Mouse (Mus musculus) cerebellum, postnatal 36 days (tissue): ENCODE measurements around the gene Kremen2.

Experiments used
- DNase-seq, 2 experiments: peaks; one replicate each; pipeline ENCODE4 v3.0.0; 2021 to 2022; ENCODE audit warnings: mixed read lengths in 2 of 2

Kremen2 gene

DNA sequence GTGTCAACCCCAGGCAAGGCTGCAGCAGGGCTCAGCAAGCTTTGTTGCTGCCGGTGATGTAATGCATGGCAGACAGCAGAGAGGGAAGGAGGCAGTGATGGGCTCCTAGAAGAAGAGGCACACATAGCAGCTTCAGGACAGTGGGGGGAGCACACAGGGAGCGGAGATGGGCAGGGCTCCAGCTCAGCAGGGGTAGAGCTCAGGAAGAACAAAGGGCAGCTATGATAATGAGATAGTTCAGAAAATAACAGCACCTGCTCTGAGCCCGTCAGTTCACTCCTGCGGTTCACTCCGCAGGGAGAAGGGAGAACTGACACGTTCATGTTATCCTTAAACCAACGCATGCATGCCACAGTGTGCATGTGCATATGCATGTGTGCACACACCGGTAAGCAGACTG, 13.2 kb upstream of the Kremen2 start:
- DNase-seq: peak; percentile 45 to 53

DNA sequence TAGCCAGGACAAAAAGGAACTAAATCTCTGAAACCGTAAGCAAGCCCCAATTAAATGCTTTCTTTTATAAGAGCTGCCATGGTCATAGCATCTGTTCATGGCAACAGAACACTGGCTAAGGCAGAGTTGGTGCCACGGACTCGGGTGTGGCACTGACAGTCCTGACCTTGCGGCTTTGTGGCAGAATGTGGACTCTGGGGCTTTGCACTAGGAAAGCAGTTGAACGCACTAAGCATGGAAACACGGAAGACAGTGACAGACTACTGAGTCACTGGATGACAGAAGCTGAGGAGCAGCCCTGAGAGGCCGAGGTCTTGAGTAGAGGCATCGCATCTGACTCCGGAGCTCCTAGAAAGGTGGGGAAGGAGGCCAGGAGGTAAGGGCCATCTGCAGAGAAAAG, 11.9 kb upstream of the Kremen2 start:
- no peak for DNase-seq

DNA sequence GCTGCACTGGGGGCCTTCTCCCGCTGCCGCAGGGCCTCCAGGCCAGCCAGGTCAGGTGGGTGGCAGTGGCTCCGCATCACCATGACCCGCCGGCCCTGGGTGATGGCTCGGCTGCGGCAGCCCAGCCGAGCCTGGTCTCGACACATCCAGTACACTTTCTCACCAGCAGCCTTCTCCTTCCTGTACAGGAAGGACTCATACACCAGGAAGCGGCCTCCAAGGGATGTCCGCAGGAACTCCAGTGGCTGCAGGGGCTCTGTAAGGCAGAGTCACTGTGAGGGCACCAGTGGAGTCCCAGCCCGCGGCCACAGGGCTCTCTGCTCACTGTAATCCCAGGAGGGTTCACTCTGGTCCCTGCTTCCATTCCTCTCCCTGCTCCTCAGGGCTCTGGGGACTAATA, 10.1 kb upstream of the Kremen2 start:
- DNase-seq: no peak

DNA sequence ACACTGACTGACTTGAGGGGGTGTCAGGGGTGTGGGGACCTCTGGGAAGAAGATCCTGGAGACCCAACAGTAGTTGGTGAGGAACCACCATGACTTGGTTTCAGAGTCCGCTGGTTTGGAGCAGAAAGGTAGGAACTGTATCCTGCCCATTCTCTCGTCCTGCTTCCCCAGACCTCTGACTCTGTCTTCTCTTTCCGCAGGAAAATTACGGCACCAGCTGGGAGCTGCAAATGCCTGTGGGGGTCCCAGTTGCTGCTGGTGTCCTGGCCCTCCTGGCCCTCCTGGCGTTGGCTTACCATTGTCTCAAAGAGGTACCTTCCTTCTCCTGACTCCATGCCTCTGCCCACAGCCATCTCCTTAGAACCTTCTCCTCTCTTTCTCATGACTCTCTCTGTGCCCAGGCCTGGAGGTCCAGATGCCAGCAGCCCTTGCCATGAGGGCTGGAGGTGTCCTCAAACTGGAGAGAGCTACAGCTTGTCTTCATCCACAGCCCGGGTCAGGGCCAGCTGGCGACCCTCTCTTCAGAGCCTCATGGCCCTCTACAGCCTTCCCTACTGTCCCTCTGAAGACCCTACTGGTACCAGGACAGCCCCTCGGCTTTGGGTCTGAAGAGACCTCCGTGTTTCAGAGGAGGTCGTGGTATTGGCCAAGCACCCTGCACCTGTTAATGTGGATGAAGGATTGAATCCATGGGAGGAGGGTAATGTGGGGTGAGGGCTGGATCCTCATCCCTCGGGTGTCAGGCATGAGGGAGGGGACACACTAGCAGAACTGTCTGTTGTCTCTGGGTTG, 4.0 kb upstream of the Kremen2 start:
- DNase-seq: no peak

DNA sequence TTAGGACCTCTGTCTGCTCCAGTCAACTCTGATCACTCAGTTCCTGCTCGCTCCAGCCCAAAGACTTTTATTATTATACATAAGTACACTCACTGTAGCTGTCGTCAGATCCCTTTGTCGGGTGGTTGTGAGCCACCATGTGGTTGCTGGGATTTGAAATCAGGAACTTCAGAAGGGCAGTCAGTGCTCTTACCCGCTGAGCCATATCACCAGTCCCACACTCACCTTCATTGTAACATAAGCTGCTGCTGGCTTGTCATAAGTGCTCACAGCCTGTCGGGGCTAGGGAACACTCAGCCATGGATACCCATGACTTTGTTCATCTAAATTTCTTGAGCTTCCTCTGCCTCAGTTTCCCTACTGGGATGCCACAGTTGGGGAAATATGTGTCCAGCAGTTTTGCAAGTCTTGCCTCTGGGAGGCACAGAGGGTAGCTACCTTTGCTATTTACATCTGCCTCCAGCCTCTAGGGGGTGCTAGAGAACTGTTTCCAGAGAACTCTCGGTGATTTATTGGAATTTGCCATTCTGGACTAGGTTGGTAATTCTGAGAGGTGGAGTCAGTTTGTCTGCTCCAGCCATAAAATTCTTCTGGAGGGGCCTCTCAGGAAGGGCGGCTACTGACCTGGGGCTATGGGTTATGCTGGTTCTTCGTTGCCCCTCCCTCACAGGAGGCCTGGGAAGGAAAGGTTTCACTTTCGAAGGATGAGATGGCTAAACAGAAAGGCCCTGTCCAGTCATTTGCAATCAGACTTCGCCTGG, 3.2 kb upstream of the Kremen2 start:
- peak; percentile 64 to 80 for DNase-seq

DNA sequence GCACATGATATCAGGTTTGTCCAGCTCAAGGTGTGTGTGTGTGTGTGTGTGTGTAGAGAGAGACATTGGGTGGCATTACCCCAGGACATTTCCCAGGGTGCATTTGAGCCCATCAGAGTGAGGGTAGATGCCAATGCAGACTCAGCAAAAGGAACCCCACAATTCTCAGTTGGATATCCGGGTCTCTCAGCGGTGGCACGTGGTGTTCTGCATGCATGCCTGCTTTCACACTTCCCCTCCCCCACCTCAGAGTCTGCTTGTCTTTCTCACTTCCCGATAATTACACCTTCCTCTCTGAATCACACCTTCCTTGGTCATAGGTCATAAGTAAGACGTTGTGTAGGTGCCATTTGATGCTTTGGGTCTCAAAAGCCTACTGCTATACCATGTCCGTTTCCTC, 2.4 kb upstream of the Kremen2 start:
- no peak for DNase-seq

DNA sequence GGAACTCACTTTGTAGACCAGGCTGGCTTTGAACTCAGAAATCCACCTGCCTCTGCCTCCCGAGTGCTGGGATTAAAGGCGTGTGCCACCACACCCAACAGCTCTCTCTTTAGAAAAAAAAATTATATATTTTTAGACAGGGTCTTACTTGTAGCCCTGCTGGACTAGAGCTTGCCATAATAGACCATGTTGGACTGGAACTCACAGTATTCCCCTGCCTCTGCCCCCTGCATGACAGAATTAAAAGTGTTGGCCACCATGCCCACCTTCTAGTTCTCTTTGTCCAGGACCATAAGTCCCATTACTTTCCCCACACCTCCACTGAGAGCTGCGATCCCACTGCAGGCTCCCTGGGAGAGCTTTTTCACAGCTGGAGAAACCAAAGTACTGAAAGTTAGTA, 1.8 kb upstream of the Kremen2 start:
- no peak for DNase-seq

DNA sequence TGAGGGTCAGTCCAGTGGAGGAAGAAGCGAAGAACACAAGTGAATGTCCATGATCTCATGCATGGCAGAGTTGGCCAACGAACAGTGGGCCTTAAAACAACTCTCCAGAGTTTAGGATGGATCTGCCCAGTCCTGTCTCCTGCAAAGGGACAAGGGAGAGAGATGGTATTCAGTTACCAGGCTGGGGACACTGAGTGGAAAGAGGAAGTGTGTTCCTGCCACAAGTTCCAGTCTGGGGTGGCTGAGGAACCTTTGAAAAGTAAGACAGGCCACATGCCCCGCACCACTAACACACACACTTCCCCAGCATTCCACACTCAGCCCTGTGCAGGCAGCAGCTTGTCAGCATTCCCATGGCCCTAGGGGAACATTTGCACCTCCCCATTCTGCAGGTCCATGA, 1.1 kb upstream of the Kremen2 start:
- no peak for DNase-seq

DNA sequence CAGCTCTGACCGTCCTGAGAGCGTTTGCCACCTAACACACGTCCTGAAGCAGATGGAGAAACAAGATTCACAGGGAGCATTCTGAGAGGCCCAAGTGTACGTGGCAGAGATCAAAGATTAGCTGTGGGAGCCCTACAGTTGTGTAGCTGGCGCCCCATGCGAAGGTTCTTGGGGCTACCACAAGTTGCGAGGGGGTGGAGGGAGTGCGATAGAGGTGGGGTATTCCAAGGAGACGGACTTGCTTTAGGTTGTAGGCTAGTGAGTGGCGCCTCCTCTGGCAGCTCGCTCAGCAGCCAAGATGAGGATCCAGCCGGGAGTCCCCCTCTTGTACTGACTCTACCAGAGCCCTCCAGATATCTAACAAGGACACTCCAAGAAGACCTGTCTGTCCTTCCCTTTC, 678 bp upstream of the Kremen2 start:
- no peak for DNase-seq

DNA sequence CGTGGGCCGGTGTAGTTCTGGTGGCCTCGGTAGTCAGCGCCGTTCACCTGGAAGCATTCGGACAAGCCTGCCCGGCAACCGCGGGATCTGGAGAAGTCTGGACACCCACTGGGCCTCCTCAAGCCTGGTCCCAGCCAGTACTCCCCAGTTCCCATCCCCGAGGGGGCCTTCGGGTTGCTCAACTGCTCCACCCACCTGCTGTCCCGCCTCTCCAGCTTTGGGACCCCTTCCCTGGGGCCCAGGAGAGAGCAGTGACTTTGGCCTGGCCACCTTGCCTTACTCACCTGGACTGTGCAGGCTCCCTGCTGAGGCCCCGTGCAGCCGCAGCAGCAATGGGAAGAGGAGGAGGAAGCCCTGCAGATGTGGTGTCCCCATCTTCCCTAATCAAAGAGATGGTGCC, 982 bp downstream of the Kremen2 start:
- DNase-seq: no peak

DNA sequence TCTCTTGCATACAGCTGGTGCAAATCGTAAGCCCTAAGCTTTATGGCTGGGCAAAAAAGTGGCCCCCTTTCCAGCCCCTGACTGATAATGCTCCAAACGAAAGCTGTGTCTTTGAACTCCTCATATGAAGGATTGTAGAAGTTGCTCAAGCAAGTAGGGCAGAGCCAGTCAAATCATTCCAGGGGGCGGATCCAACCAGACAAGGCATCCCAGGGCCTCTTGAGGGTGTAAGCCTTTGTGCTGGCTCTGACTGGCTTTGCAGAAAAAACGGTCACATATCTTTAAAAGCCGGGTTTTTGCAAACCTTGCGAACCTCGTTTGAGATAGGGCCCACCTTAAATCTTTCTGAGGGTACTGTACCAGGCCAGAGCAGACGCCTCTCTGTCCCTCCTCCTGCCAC, 1.6 kb downstream of the Kremen2 start:
- no peak for DNase-seq

DNA sequence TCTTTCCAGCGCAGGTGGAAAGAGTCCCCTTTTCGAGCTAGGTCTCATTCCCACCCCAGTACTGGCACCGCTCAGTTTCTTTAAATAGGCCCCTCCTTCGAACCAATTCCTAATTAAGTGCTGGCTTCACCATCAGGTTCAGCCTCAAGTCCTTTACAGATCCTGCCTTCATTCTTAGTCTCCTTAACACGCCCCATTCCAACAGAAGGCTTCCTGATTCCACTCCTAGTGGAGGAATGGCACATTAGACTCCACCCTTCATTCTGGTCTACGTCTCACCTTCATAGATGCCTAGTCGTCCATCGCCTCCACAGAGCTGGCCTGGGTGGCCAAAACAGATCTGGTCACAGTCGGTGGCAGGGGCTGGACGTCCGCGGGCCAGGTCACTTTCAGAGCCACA, 2.7 kb downstream of the Kremen2 start:
- no peak for DNase-seq

DNA sequence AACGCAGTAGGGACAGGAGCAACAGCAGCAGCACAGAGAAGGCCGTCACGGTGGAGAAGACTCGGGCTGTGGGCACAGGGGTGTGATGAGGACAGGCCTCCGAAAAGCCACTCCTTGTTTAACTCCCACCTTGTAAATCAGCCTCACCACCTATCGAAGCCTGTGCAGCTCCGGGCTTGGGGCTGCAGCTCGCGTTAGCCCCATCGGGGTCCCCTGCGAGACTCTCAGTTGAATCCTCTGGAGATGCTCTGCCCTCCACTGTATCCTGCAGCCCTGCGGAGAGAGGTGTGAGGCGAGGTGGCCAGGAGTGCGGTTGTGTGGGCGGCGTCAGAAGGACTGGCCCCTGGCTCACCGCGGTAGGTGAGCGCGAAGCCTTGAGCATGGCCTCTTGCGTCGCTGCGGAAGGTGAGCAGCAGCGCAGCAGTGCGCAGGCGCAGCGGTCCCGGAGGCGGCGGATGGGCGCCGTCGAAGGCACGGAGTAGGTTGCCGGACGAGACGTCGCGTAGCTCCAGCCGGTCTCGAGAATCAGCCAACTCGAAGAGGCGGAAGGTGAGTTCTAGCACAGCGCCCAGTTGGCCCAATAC, 3.3 kb downstream of the Kremen2 start:
- DNase-seq: no peak

DNA sequence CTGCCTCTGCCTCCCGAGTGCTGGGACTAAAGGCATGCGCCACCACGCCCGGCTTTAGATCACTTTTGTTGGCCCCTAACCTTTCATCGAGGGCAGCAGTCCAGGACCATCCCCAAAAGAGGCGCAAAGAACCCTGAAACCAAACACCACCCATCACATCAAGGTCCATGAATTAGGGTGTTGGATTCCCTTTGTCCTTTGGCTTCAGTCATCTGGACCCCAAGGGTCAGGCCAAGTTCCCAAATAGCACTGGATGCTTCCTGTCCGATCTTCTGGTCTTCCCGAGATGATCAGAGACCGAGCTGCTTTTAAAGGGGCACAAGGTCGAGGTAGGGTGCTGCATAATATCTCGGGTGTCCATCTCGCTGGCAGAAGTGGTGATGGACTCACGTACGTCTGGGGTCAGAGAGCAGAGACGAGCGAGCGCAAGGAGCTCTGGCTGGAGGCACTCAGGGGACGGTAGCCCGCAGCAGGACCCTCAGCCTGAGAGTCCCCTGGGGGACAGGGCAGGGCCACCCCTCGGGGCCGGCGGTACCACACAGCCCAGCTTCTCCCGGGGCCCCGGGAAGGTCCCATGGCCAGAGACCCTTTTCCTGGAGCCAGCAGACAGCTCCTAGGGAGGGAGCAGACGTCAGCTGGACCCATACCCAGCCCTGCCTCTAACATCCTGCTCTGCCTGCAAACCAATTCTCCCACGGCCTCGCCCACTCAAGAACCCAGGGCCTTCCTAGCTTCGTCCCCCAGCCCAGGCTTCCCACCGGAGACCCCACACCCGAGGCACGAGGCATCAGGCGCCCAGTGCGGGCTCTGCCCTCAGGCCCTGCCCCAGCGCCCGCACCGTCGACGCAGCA, 4.0 kb downstream of the Kremen2 start:
- DNase-seq: no peak

DNA sequence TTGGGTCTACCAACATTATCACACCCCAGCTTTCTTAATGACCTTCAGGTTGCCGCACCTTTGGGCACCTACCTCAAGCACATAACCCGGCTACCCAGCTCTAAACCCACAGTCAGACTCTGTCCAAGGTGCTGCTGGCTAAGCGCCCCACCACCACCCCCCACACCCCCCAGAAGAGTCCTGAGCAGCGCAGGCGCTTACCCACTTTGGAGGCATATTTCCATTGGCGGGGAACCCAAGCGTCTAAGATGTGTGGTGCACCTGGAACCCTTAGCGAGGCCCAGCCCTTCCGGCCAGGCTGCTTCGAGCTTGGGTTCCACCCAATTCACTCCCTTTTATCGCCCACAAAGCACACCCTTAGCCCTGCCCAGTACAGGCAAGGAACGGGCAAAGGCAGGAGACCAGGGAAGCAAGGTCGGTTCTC, 5.0 kb downstream of the Kremen2 start, which contains the start of gene Paqr4:
Gene Paqr4 (minus strand): TSS at position 270 of the 424 bp plus-strand sequence.
- no peak for DNase-seq

DNA sequence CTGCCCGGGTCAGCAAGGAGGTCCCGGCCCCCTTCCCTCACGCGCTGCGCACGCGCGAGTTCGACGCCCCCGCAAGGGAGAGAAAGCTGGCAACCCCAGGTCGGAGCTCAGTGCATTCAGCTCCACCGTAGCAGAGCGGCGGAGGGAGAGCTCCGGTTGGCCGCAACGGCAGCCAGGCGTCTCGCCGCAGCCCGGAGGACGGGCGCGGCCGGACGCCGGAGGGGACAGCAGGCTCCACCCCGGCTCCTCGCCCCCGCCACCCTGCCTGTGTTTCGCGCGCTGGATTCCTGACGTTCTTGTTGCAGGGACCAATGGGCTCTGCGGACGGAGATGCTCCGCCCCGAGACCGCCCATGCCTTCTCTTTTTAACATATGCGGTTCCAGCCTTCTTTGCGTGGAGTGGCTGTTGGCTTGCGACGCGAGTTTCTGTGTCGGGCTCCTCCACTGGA, 5.5 kb downstream of the Kremen2 start:
- peak; percentile 92 to 94 for DNase-seq

DNA sequence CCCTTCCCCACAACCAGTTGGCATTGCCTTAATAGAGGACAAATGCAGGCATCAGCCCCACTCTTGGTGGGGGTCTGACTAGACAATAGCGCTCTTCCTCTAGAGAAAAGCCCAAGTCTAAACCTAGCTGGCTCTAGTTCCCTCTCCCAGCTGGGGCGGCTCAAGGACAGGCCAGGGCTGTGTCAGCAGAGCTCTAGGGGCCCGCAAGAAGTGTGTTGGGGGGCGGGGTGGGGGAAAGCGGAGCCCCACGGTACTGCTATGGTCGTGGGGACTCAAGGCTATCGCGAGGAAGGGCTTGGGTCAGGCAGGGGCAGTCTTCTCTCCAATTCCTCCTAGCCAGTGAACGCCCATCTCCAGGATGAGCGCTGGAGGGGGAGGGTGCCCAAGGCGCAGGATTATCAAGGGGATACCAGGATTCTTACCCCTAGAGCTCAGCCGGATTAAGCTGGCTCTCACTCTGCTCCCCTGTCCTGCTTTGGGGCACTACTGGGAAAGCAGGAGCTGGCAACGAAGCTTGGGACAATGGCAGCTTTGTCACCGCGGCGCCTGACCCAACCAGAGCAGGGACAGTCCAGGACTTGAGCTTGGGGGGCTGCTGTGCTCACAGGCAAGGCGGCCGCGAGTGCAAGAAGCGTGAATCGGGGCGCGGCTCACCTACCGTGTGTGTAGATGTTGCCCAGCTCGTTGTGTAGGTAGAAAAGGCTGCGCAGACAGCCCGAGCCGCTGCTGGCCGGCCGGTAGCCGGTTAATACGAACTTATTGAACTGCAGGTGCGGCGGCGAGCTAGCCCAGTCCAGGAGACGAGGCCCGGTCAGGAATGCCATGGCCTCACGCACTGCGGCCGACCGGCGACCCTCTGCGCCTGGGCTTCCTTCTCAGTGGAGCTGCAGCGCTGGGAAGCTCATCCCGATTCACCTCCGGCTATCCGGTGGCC, 6.2 kb downstream of the Kremen2 start:
- DNase-seq: peak in 1 of 2 experiments; percentile 35

DNA sequence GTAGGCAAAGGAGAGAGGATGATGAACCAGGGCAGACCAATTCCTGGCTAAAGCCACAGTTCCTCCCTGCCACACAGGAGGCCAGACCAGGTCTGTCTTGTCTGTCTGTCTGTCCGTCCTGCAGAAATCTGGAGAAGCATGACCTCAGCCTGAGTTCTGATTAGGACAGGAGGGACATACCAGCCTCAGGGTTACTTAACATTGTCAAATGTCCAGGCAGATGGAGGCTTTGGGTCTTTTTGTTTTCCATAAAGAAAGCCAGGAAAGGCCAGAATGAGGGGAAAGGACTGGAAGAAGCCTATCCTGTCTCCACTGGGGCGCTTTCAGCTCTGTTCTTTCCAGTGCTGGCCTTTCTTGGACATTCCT, 6.8 kb downstream of the Kremen2 start:
- no peak for DNase-seq

DNA sequence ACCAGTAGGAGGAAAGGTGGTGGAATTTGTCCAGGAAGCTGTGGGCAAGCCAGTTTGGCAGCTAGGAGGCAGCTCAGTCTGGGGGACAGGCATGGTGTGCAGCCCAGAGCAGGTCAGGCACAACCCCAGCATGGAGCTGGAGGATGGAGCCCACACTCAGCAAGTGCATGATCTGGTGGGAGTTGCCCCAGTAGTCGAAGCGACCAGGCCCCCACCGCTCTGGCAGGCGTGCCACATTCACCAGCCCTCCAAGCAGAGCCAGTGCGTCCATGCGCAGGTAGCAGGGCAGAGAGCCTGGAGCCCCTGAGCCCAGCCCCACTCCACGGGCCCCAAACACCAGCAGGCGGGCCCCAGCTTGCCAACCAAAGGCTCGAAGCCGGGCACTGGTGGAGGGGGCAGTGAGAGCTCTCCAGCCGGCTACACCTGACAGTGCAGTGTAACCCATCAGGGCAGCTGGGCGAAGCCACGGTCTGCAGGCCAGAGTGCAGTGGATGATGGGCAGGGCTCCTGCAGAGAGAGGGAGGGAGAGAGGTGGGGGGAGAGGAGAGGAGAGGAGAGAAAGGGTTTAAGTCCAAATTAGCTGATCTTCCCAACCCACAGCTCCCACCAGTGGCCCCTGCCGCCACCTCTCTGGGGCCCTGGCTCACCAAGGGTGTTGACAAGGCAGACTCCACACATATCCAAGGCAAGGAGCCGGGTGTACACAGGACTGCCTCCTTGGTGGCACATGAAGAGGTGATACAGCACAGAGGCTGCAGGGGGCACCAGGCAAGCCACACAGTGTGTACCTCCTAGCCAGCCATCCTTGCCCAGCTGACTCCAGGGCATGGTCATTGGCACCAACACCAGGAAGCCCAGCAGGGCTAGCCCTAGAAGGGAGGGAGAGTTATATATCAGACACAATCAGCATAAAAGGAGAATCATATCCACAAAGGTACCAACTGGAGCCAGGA, 7.9 kb downstream of the Kremen2 start:
- no peak for DNase-seq

DNA sequence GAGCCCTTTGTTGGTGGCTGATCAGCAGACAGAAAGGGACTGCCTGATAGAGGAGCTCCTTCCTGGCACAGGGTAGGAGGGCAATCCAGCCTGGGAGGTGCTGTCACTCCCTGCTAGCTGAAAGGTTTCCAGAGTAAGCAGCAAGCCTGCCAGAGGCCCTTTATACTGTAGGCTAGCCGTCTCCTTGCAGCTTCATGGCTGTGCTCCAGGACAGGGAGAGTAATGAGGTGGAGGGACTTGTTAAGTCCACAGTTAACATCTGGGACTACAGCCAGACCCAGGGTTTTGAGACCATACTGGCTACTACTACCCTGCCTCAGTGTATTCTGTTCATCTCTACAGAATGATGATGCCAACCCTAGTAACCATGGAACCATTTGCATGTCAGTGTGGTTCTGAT, 11.3 kb downstream of the Kremen2 start:
- no peak for DNase-seq

DNA sequence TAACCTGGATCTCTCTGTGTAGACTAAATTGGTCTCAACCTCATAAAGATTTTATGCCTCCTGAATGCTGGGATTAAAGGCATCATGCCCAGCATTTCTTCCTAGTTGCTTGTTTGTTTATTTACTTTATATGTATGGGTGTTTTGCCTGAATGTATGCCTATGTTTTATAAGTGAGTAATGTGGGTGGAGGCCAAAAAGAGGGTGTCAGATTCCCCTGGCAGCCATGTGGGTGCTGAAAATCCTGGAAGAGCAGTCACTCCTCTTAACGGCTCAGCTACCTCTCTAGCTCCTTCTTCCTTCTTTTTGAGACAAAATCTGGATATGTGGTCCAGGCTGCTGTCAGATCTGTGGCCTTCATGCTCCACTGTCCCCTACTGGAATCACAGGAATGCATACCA, 15.2 kb downstream of the Kremen2 start:
- DNase-seq: no peak
